In genomic region chr5:109466576-109467506, GRCm38 (mm10) we compare ENCODE assay signal across 8 mouse cellular contexts. TPM values are rescaled to one million over a fixed set of nuclear protein-coding genes. Genes with fewer than 3 reads are reported as not detected.
DNase-seq lines count a peak whose midpoint lies in the region; ATAC-seq and TF ChIP-seq lines count a peak whose summit lies in the region.

No protein-coding gene starts in this region.

- peak; percentile 61; the same call in 1 of the 2 replicates for ATAC-seq in forebrain, embryonic 12.5 days (ENCODE audit: low FRiP score)
- ATAC-seq in liver, embryonic 11.5 days (replicated peaks; ENCODE audit: low FRiP score): peak; percentile 85

- 31% methylated on average over 18 of the region's 21 CpGs for WGBS in forebrain, embryonic 12.5 days
- 23% methylated on average over 18 of the region's 21 CpGs for WGBS in liver, embryonic 11.5 days

- DNase-seq in gastrocnemius, adult 2 months: no peak
- DNase-seq in gastrocnemius, postnatal 25 days: no peak
- DNase-seq in adrenal gland, adult 8-10 months: peak; percentile 18
- peak; percentile 5 to 6 for DNase-seq in kidney, adult 8-10 months
- DNase-seq in liver, embryonic 11.5 days (ENCODE audit: low spot score): peak; percentile 33
- peak; percentile 11 for DNase-seq in retina, embryonic 14.5 days (ENCODE audit: low spot score)
- no peak for DNase-seq in urinary bladder, postnatal 4 days (ENCODE audit: low spot score in 2 of 2)

- no peak for TF ChIP-seq CTCF in gastrocnemius, adult 2 months (IDR thresholded peaks at IDR 0.05)

- peaks cover 39% of the 10 kb centered on the region for H3K9me3 ChIP-seq in forebrain, embryonic 12.5 days
- H3K9me3 ChIP-seq in liver, embryonic 11.5 days (ENCODE audit: control insufficient read depth, low read length): no peaks in the 10 kb centered on the region

- no peak overlapping the region for H3K9ac ChIP-seq in forebrain, embryonic 12.5 days
- no peak overlapping the region for H3K9ac ChIP-seq in liver, embryonic 11.5 days (ENCODE audit: low read depth, low read length)

- H3K27me3 ChIP-seq in forebrain, embryonic 12.5 days: no peaks in the 10 kb centered on the region
- H3K27me3 ChIP-seq in liver, embryonic 11.5 days (replicated peaks; ENCODE audit: control insufficient read depth, insufficient read depth, low read length): no peaks in the 10 kb centered on the region

- H3K4me3 ChIP-seq in gastrocnemius, adult 2 months: peak overlapping the region; percentile 23
- peak overlapping the region; percentile 22 for H3K4me3 ChIP-seq in forebrain, embryonic 12.5 days (replicated peaks)
- H3K4me3 ChIP-seq in liver, embryonic 11.5 days (ENCODE audit: low read depth, low read length): peak overlapping the region; percentile 40

- H3K4me2 ChIP-seq in forebrain, embryonic 12.5 days: 0 out of 2 replicates have a peak overlapping the region, but pooled peaks have one; percentile 13
- peak overlapping the region; percentile 52 for H3K4me2 ChIP-seq in liver, embryonic 11.5 days

- no peaks in the 10 kb centered on the region for H3K4me1 ChIP-seq in forebrain, embryonic 12.5 days
- H3K4me1 ChIP-seq in liver, embryonic 11.5 days (replicated peaks; ENCODE audit: control insufficient read depth, insufficient read depth, low read length): no peaks in the 10 kb centered on the region

- no peak overlapping the region for H3K27ac ChIP-seq in gastrocnemius, adult 2 months
- H3K27ac ChIP-seq in forebrain, embryonic 12.5 days: no peak overlapping the region
- H3K27ac ChIP-seq in liver, embryonic 11.5 days (ENCODE audit: low read depth, low read length): no peak overlapping the region

- no peaks in the 10 kb centered on the region for H3K36me3 ChIP-seq in forebrain, embryonic 12.5 days (replicated peaks)
- H3K36me3 ChIP-seq in liver, embryonic 11.5 days (ENCODE audit: control insufficient read depth, insufficient read depth, low read length): no peaks in the 10 kb centered on the region

- intact Hi-C loops in gastrocnemius, adult 2 months (cut with DNase I): no loop called here

RNA-seq across cellular contexts. Expression of gene Vmn2r17, which starts 47.4 kb away (rescaled TPM):
- total RNA-seq in gastrocnemius, adult 2 months (2021): not detected
- not detected for total RNA-seq in gastrocnemius, postnatal 25 days (2021)
- total RNA-seq in adrenal gland, adult 8-10 months (2022): under 1 TPM in 1 of 4 experiments, not detected in 3; 0.06 TPM
- polyA plus RNA-seq in forebrain, embryonic 12.5 days (2016; fragmentation: Nextera tagmentation; extraction: Ambion mirVana): not detected in 2 replicates
- polyA plus RNA-seq in liver, embryonic 11.5 days (2014; fragmentation: Nextera tagmentation; extraction: Ambion mirVana): not detected in 2 replicates

Comparison
In these comparisons a context has a peak if more than half of its experiments do, and no peak if none do; other contexts are left out.
1. DNase-seq: peak in adrenal gland, adult 8-10 months (single experiment), kidney, adult 8-10 months (2 of 2), liver, embryonic 11.5 days (single experiment) and retina, embryonic 14.5 days (single experiment); none in gastrocnemius, adult 2 months (single experiment), gastrocnemius, postnatal 25 days (single experiment) and urinary bladder, postnatal 4 days (0 of 2).
2. Peak in every context shown above with its lines, with median percentiles within 50 percentile points of each other: H3K4me3 ChIP-seq.